Mouse (Mus musculus): Measurements from ENCODE around the gene Plekhj1. TPM values are rescaled to one million over a fixed set of nuclear protein-coding genes. Genes with fewer than 3 reads are reported as not detected.
"Not testable (repeated sequence)": the region's sequence is repeated elsewhere in the genome, so short reads cannot be mapped to it uniquely, and the experiment has no call there.

Plekhj1 gene
- polyA plus RNA-seq, 1 experiment, result 41.8 TPM

- WGBS, result 43% methylated on average over 2 of the region's 2 CpGs
- Histone ChIP-seq H3K4me1 (ENCODE audit: control insufficient read depth, insufficient read depth, insufficient read length, low read length) (peaks cover 3% of the 10 kb centered on the region; the same call in 1 of the 2 replicates), H3K27me3 (ENCODE audit: control insufficient read depth, insufficient read depth, low read length) (no peaks in the 10 kb centered on the region), H3K36me3 (ENCODE audit: control insufficient read depth, insufficient read depth, low read length) (no peaks in the 10 kb centered on the region), H3K27ac (ENCODE audit: insufficient read depth, low read depth, low read length) (no peak overlapping the region), H3K4me3 (ENCODE audit: low read depth, low read length) (no peak overlapping the region)
- TF ChIP-seq POLR2A (IDR thresholded peaks at IDR 0.05; ENCODE audit: low read depth, low read length), result no peak
- TF ChIP-seq CTCF (IDR thresholded peaks at IDR 0.05; ENCODE audit: extremely low read depth, insufficient read length, insufficient replicate concordance, low read depth, low read length), result no peak
Measured at GRCm38 (mm10) chr10:80817164-80817563, 18.7 kb upstream of the Plekhj1 start.

- H3K27ac ChIP-seq (ENCODE audit: insufficient read depth, low read depth, low read length); H3K27me3 ChIP-seq (ENCODE audit: control insufficient read depth, insufficient read depth, low read length); H3K36me3 ChIP-seq (ENCODE audit: control insufficient read depth, insufficient read depth, low read length); H3K4me1 ChIP-seq (ENCODE audit: control insufficient read depth, insufficient read depth, insufficient read length, low read length); H3K4me3 ChIP-seq (ENCODE audit: low read depth, low read length): not testable (repeated sequence)
- 69% methylated on average over 3 of the region's 3 CpGs for WGBS
Measured at GRCm38 (mm10) chr10:80816303-80816702, 17.9 kb upstream of the Plekhj1 start.

DNA sequence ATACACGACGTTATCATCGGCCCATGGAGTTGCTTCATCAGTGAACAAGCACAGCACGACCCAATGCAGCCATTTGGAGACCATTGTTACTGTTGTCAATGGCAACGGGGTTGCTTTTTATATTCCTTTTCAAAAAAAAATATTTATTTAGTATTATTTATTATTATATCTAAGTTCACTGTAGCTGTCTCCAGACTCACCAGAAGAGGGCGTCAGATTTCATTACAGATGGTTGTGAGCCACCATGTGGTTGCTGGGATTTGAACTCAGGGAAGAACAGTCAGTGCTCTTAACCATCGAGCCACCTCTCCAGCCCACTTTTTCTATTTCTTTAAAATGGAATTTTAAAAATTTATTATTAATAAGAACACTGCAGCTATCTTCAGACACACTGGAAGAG is 16.4 kb upstream of the Plekhj1 start:
- no peak for TF ChIP-seq POLR2A (IDR thresholded peaks at IDR 0.05; ENCODE audit: low read depth, low read length)
- TF ChIP-seq CTCF (IDR thresholded peaks at IDR 0.05; ENCODE audit: extremely low read depth, insufficient read length, insufficient replicate concordance, low read depth, low read length), result no peak
- Histone ChIP-seq H3K36me3 (ENCODE audit: control insufficient read depth, insufficient read depth, low read length) (no peaks in the 10 kb centered on the region), H3K4me3 (ENCODE audit: low read depth, low read length) (no peak overlapping the region), H3K4me1 (ENCODE audit: control insufficient read depth, insufficient read depth, insufficient read length, low read length) (peaks cover 3% of the 10 kb centered on the region; the same call in 1 of the 2 replicates), H3K27ac (ENCODE audit: insufficient read depth, low read depth, low read length) (no peak overlapping the region), H3K27me3 (ENCODE audit: control insufficient read depth, insufficient read depth, low read length) (peaks cover 7% of the 10 kb centered on the region)
- 59% methylated on average over 7 of the region's 7 CpGs for WGBS

DNA sequence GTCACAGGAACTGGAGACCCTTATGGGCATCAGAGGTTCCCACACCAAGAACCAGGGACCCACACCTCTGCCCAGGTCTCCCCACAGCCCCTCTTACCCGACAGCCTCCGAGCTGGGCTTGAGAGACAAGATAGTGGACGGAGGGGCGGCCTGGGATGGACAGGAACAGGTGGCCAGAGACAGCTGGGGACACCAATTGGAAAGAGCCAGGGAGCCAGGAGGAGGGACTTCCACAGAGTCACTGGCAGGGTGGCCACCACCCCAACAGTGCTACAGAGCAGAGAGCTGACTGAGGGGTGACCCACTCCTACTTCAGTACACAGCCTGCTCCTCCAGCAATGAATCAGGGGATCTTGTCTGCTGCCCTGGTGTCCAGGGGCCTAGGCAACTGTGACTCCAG is 14.9 kb upstream of the Plekhj1 start, which contains the start of gene Jsrp1:
Gene Jsrp1 (minus strand): TSS at position 133 of the 400 bp plus-strand sequence.
- H3K27ac ChIP-seq (ENCODE audit: insufficient read depth, low read depth, low read length), result no peak within 1 kb of the TSS
- TF ChIP-seq POLR2A (IDR thresholded peaks at IDR 0.05; ENCODE audit: low read depth, low read length) (no peak), CTCF (IDR thresholded peaks at IDR 0.05; ENCODE audit: extremely low read depth, insufficient read length, insufficient replicate concordance, low read depth, low read length) (no peak)
- WGBS, result 89% methylated on average over 4 of the region's 4 CpGs

GRCm38 (mm10) chr10:80812391-80813041 is 14.1 kb upstream of the Plekhj1 start:
- no peaks in the 10 kb centered on the region for H3K36me3 ChIP-seq (ENCODE audit: control insufficient read depth, insufficient read depth, low read length)
- TF ChIP-seq CTCF (IDR thresholded peaks at IDR 0.05; ENCODE audit: extremely low read depth, insufficient read length, insufficient replicate concordance, low read depth, low read length) (no peak), POLR2A (IDR thresholded peaks at IDR 0.05; ENCODE audit: low read depth, low read length) (no peak)
- no peak overlapping the region for H3K4me3 ChIP-seq (ENCODE audit: low read depth, low read length)
- H3K27me3 ChIP-seq (ENCODE audit: control insufficient read depth, insufficient read depth, low read length), result peaks cover 16% of the 10 kb centered on the region
- H3K27ac ChIP-seq (ENCODE audit: insufficient read depth, low read depth, low read length), result no peak overlapping the region
- 35% methylated on average over 5 of the region's 5 CpGs for WGBS
- 0 out of 2 replicates have a peak, but pooled peaks cover 3% of the 10 kb centered on the region for H3K4me1 ChIP-seq (ENCODE audit: control insufficient read depth, insufficient read depth, insufficient read length, low read length)

More for the DNA sequence above, 14.9 kb upstream of the Plekhj1 start, which contains the start of gene Jsrp1:
- Histone ChIP-seq H3K36me3 (ENCODE audit: control insufficient read depth, insufficient read depth, low read length) (no peaks in the 10 kb centered on the region), H3K27me3 (ENCODE audit: control insufficient read depth, insufficient read depth, low read length) (peaks cover 16% of the 10 kb centered on the region), H3K4me3 (ENCODE audit: low read depth, low read length) (no peak within 1 kb of the TSS), H3K4me1 (ENCODE audit: control insufficient read depth, insufficient read depth, insufficient read length, low read length) (0 out of 2 replicates have a peak, but pooled peaks cover 3% of the 10 kb centered on the region)

- TF ChIP-seq POLR2A (IDR thresholded peaks at IDR 0.05; ENCODE audit: low read depth, low read length) (no peak), CTCF (IDR thresholded peaks at IDR 0.05; ENCODE audit: extremely low read depth, insufficient read length, insufficient replicate concordance, low read depth, low read length) (no peak)
- Histone ChIP-seq H3K27me3 (ENCODE audit: control insufficient read depth, insufficient read depth, low read length) (peaks cover 16% of the 10 kb centered on the region), H3K4me3 (ENCODE audit: low read depth, low read length) (no peak overlapping the region), H3K27ac (ENCODE audit: insufficient read depth, low read depth, low read length) (no peak overlapping the region), H3K36me3 (ENCODE audit: control insufficient read depth, insufficient read depth, low read length) (no peaks in the 10 kb centered on the region), H3K4me1 (ENCODE audit: control insufficient read depth, insufficient read depth, insufficient read length, low read length) (peaks cover 15% of the 10 kb centered on the region)
- WGBS, result 11% methylated on average over 20 of the region's 20 CpGs
Measured at GRCm38 (mm10) chr10:80810084-80810483, 11.7 kb upstream of the Plekhj1 start.

DNA sequence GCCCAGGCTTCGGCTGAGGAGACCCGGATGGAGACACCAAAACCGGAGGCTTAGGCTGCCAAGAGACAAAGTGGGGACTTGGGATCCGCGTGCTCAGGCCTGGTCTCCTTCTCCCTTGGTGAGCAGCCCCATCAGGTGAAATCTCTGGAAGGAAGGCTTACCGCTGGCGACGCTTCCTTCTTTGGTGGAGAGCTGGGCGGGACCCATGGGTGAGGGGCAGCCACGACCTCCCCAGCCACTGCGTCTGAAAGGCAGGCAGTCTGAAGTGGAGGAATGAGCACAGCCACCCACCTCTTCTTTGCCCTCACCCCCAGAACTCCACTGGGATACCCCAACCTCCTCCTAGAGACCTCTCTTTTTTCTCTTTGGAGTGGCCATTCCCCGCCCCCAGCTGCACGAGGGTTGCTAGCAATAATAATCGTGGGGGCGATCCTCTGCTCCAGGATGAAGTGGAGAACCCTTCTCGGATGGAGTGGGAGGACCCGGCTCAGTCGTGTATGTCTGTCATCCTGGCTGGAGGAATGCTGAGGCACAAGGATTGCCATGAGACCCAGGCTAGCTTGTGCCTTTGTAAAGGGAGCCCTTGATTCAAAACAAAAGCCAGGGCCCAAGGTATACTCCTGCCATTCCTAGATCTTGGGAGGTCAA is 10.7 kb upstream of the Plekhj1 start:
- Histone ChIP-seq H3K4me3 (ENCODE audit: low read depth, low read length) (no peak overlapping the region), H3K36me3 (ENCODE audit: control insufficient read depth, insufficient read depth, low read length) (peaks cover 9% of the 10 kb centered on the region), H3K4me1 (ENCODE audit: control insufficient read depth, insufficient read depth, insufficient read length, low read length) (peaks cover 15% of the 10 kb centered on the region), H3K27ac (ENCODE audit: insufficient read depth, low read depth, low read length) (no peak overlapping the region), H3K27me3 (ENCODE audit: control insufficient read depth, insufficient read depth, low read length) (peaks cover 16% of the 10 kb centered on the region)
- TF ChIP-seq CTCF (IDR thresholded peaks at IDR 0.05; ENCODE audit: extremely low read depth, insufficient read length, insufficient replicate concordance, low read depth, low read length), result no peak
- no peak for TF ChIP-seq POLR2A (IDR thresholded peaks at IDR 0.05; ENCODE audit: low read depth, low read length)
- 17% methylated on average over 18 of the region's 18 CpGs for WGBS
